Mouse (Mus musculus) retina, embryonic 14.5 days (tissue): Measurements from ENCODE around the gene Adcy9.

ENCODE experiments used
- DNase-seq: peaks from one replicate; pipeline ENCODE4 v3.0.0-alpha.2; 2015; ENCODE audit warnings: low spot score

The Adcy9 gene

DNA sequence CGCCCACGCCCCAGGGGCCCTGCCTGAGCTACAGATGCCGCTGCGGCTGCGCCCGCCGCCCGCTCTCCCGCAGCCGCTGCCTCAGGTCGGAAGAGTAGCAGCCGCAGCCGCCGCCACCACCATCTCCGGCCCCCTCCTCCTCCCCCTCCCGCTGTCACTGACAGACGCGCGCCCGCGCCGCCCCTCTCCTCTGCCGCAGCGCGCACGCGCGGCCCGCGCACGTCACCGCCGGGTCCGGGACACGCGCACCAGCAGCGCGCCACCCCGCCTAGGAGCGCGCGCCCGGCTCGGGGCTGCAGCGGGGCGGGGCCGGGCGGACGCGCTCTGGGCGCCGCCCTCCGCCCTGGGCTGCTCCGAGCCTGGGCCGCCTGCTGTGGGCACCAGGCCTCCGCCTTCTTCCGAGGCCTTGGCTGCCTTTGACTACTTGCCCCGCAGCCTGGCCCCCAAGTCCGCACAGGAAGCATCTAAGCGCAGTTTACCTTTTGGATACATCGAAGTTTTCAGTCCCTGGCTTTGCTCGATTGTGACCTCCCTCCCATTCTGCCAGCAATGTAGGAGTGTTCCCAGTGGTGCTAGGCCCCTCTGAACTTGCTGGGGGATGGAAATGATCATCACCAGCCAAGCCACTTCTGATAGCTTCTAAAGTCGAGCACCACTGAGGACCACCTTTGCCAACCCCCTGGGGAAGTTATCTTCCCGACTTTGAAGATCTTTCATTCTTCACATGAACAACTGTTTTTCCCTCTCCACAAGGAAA lies at the start of gene Adcy9:
Gene Adcy9 (minus strand): TSS at position 201 of the 757 bp plus-strand sequence.
- DNase-seq, result peak; percentile 89

DNA sequence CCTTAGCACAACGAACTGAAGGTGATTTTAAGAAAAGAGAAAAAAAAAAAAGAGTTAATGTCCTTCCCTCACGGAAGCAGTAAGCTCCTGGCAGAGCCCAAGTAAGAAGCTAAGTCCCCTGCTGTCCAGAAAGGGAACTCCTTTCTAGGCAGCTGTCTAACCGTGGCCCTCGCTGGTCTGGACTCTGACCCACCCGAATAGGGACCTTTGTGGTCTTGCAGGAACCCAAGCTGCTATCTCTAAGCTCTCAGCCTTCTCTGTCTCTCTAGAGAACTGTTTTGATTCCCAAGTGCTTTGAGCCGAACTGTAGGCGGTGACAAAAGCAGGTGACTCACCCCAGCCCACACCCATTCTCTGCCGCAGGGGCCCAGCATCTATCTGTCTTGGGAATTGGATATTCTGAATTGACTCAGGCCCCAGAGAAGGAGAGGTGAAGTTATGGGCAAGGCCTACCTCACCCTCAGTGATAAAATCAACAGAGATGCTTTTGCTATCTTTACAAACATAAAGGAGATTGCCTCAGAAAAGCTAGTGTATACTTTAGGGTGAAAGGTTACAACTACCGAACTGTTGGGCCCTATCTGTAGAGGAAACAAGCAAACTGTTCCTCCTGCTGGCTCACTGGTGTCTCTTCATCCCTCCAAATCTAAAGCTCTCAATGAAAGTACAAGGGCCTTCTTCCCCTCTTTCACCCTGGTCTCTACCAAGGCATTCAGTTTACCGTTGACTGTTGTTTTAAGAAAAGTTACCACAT lies 49.5 kb upstream of the Adcy9 start:
- DNase-seq, result no peak

DNA sequence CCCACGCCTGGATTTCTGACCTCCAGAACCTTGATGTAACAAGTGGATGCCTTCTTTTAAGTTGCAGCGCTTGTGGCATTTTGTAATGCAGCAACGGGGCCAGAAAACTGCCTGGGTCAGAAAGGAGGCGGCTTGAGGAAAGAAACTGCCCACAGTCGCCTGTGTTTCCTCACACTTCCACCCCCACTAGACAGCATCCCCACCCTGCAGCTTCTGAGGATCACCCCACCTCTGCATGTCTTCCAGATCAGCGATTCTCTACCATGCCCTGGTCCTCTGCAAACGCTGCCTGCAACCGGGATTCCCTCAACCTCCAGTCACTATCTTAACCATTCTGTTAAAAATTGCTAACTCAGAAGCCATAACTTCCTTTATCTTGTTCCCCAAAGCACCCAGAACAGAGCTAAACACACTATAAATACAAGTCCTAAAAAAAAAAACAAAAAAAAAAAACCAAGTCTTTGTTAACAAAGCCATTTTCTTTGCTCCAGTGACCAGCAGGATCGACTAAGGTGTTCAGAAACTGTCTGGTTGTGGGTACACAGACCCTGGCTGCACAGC lies 44.3 kb upstream of the Adcy9 start:
- no peak for DNase-seq

DNA sequence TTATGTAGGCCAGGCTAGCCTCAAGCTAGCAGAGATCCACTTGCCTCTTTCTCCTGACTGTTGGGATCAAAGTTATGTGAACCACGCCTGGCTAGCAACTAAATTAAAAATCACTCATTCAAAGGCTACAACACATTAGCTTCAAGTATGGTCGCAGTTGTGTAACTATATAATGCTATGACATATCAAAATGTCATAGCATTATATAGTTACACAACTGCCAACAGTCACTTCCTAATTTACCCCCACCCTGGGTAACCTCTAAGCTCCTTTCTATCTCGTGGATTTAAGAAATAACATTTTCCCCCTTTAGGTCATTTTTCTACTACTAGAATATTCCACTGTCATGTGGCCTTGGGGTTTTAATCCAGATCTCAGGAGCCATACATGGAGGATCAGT lies 37.6 kb upstream of the Adcy9 start:
- DNase-seq, result no peak

DNA sequence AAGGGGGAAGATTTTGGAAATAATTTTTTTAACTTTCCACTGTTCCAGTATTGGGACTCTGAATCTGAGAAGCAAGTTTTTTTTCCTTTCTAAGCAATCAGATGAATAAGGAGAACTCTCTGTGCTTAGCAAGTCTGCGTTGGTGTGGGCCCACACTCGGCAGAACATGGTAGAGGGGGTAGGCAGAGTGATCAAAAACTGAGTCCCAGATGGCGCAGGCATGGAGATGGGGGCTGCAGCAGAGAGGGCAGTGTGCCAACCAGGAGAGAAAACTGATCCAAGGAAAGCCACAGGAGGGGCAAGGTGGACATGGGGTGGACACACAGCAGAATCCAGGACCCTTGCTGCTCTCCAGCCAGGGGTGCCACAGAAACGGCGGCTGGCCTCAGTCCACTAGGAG lies 36.1 kb upstream of the Adcy9 start:
- no peak for DNase-seq

DNA sequence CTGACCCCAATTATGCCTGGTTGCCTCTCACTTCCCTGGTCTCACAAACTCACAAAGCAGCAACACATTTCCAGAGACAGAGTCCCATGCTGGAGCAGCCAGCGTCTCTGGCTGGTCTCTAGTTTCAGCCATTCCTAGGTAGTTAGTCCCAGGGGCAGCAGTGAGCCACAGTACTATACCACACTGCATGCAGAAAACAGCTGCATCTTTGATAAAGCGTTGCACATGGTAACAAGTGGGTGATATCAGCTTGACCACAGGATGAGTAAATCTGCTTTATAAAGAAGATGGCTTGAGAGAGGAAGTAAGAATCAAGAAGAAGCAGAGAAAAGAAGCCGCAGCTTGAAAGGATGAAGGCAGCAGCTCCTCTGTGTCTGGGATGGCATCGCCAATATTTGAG lies 35.4 kb upstream of the Adcy9 start:
- no peak for DNase-seq

DNA sequence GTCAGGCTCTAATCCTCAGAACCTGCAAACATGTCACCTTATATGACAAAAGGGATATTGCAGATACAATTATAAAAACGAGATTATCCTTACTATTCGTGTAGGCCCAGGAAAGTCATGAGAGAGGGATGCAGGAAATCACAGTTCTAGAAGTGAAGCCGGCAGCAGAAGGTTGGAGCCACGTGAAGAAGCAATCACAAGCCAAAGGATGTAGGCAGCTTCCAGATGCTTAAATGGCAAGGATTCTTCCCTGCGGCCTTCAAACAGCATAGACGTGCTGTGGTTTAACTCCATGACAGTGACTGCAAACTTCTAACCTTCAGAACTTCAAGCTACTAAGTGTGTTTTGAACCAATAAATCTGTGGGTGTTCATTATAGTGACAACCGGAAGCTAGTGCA lies 34.3 kb upstream of the Adcy9 start:
- no peak for DNase-seq

DNA sequence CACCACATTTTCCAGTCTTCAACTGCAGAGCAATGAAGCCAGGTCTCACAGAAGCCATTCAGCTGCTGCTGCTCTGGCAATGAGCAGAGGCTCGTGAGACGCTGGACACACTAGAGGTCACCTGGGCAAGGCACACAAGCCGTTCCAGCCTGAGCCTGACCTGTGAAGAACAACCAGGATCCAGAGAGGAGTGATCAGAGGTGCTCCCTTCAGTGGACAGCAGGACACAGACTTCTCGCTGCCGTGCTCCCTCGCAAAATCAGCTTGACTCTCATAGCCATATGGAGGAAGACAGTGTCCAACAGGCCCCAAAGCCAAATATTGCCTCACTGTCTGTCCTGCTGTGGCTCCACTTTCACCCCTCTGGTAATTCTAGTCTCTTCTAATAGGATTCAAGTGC lies 29.1 kb upstream of the Adcy9 start:
- DNase-seq, result no peak

DNA sequence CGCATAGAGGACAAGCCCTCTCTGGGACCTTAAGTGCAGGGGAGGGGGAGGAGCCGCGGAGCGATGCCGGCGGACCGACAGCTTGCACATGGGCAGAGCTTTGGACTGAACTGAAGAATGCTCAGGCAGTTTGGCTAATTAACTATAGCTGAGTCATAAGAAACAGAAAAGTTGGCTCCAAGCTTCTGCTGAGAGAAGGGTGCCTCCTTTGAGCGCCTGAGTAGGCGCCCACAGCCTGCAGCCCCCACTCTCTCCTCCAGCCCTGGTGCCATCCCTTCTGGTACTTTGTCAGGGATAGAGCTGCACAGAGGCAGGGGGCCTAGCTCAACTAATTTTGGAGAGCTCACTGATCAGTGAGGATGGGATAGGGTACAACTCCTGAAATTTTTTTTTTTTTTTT lies 27.9 kb upstream of the Adcy9 start:
- peak; percentile 24 for DNase-seq

DNA sequence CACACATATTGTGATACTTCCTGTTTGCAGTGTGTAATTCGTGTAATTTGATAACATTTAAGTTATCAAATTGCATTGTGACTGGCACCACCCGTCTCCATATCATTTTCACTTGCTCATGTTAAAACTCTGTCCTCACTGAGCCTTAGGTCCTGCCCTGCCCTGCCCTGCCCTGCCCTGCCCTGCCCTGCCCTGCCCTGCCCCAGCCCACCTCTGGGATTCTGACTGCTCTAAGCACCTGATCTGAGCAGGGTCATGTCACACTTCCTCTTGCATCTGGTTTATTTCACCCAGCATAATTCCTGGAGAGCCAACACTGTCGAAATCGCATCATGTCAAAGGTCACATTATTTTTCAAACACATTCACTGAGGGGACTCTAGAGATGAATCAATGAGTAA lies 26.1 kb upstream of the Adcy9 start:
- DNase-seq, result no peak

DNA sequence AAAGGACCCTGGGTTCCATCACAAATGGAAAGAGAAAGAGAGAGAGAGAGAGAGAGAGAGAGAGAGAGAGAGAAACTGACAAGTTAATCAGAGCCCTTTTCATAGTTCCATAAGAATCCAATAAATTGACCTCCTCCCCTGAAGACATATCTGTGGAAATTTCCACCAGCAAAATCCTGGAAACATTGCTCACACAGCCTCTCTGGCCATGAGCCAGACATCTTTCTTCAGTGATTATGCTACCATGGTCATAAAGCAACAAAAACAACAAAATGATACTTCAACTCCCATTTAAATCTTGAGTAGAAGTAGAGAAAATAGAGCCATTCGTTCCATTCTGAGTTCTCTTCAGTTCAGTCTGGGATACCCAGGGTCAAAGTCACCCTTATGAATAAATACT lies 24.1 kb upstream of the Adcy9 start:
- no peak for DNase-seq

DNA sequence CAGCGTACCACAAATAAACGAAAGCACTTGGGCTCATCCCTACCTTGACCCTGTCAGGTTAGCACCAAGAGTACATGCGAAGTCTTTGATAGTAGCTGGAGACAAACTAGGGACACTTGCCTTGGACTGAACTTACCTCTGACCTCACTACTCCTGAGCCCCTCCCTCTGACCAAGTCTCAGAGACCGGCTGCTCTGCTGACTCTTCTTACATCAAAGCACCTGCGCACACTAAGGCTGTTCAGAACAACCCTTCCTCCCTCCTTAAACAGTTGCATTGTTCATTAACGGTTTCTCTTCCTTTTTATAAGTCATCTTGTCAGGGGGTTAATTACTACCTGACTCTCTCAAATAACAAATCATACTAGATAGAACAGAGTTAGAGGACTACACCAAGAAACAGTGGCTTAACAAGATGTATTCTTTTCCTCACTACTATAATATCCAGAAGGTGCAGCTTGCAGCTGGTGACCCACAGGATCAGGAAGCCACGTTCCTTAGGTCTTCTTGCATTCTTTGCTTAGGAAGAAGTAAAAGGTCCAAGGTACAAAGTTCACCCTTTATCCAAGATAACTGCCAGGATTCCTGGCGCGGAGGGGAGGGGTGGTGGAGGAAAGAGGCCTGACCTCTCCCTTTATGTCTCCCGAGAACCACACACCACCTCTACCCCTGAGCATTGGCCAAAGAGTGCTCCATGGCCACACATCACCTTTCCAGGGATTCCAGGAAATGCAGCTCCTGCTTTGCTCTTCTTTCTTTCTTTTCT lies 19.2 kb upstream of the Adcy9 start:
- DNase-seq, result no peak

DNA sequence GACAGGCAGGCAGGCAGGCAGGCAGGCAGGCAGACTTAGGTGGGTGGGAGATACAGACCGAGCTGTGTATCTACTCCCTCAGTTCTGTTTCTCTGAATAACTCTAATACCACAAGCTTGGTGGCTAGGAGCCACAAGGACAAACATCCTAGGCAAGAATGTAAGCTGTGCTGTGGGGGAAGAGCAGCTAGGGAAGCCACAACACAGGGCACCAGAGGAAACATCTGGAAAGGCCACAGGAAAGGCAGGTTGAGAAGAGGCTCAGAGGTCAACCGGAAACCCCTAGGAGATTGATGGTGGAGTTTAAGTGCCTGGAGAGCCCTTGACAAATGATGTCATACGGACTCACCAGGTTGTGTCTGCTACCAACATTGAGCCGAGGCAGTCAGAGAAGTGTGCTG lies 16.4 kb upstream of the Adcy9 start:
- no peak for DNase-seq

DNA sequence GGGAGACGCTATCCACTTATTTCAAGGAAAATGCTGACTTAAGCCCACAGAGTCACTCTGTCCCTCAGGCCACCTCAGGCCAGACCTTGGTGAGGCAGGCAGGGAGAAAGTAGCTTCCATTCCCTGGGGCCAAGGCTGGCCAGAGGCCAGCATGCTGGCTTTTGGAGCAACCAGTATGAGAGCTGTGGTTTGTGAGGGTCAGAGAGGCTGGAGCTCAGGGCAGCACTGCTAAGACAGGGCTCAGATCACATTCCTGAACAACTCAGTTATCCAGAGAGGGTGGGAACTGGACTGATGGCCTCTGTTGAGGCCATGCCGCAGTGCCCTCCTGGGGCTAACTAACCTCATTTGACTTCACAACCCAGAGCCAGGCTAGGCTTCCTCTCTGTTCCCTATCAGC lies 15.1 kb upstream of the Adcy9 start:
- no peak for DNase-seq

DNA sequence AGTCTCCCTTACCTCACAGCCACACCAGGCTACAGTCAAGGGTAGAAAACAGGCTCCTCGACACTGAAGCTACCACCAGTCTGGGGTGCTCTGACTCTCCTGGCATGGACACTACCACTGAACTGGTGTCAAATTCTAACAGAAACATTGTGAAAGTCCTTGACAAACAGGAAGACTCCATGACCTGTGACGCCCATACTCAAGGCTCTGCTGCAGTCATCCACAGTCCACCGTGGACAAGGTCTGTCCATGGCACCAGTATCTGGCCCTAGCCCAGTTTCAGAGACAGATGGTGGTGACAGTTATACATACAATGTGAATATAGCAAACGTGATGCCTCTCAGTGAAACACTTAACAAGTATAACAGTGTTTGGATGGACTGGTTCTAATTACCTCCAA lies 11.5 kb upstream of the Adcy9 start:
- DNase-seq, result no peak

DNA sequence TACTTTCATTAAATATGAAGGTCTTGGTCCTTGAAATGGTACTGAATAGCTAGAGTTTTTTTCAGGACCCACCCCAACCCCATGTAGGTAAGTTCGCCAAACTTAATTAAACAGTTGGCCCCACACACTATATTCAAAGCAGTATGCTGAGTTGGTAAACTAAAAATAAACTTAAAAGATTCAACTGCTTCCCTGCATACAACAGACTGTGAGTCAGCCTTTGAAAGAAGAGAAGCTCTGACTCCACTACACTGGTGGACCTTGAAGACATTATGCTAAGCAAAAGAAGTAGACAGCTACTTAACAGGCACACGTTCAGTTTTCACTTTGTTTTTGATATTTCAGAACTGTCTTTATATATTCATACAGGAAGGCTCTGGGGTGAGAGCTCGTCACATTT lies 10.7 kb upstream of the Adcy9 start:
- DNase-seq, result no peak

DNA sequence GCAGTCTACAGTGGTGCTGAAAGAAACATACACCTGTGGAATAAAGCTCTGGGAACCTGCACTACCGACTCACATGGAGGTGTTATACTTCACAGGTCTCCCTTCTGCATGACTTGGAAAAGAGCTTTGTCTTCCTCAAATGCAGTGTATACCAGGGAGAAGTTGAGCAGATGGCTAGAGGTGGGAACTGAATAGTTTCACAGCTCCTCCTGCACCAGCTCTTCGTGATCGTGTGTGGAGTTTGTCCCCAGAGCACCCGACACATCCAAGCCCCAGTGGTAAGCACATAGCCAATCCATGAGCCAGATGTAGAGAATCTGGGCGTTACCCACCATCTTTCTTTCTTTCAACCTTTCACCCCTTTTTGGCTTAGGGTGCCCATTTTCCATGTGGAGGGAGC lies 9.9 kb upstream of the Adcy9 start:
- DNase-seq, result no peak

DNA sequence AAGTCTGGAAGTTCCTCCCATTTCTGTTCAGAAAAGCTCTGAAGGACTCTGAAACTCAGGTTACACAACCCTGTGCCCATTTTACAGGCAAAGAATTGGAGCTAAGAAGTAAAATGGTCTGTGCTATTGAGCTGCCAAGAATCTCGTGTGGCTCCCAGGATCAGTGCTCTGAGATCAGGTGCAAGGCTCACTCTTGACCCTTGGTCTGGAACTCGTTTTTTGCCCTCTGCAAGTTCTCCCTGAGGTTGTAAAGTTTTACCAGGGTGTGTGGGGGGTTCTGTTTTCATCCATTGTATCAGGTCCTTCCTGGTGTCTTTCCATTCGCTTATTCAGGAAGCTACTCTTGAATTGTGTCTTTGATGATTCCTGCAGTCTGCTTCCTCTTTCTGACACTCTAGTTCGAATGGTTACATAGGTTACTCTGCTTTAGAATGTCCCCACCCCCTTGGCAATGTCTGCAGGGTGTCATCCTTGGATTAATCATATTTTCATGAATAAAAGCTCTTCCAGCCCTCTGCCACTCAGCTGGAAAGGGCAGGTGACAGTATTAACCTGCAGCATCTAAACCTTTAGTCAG lies 5.4 kb upstream of the Adcy9 start:
- no peak for DNase-seq

DNA sequence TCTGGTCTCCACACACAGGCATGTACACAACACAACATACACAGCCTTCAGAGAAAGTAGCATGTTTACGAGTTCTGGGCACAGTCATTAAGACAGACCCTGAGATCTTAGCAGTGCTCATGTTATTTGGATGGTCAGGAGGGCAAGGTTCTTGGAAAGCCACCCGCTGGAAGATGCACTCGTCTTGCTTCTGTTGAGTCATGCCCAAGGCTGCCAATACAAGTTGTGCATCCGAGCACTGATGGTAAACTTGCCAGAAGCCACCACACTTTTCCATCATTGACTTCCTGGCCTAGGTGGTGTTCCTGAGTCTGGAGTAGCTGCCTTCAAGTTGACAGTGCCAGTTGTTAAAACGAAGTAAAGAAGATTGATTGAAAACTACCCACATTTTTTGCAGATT lies 3.3 kb upstream of the Adcy9 start:
- DNase-seq, result no peak

DNA sequence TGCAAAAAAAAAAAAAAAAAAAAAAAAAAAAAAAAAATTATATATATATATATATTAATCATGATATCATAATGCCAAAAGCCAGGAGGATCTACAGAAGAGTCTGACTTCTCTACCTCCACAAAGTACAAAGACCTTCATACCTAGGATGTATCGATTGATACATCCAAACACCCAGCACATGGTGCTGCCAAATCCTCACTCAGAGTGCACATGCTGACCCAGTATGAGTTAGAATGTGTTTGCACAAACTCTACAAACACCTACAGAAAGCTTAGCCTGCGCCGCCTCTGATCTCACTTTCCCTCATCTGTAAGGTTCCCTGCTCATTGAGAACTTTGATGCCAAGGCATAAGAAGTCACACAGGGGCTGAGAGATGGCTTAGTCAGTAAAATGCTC lies 2.7 kb upstream of the Adcy9 start:
- no peak for DNase-seq

DNA sequence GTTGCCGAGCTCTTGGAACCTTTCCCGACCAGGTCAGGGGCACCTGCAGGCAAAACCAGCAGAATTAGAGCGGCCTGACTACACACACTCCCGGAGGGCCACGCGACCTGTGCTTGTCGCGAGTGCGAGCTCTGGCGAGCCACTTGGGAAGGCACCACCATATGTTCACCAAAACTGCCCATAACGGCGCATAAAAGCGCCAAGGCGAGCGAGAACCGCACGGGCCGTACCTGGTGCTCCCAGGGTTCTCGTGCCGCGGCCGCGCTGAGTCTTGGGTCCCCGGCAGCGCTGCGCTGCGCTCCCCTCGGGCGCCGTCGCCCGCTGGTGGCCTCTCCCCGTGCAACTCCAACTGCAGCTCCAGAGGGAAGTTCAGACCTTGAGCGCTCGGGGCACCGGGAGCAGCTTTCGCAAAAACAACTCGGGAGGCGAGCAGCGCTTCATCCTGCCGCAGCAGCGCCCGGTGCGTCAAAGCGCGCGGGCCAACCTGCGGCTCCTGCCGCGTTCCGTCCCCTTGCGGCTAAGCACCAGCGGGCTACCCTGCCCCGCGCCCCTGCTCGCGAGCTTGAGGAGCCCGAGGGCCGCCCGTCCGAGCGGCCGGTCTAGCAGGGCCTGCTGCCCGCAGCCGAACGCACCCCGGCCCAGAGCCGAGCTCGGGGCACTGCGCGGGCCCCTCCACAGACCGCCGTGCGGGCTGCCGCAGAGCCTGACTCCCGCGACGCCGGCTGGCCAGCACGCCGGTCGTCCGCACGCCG lies 576 bp downstream of the Adcy9 start:
- peak; percentile 57 for DNase-seq
